Mouse (Mus musculus) lung, adult 10 weeks (tissue): ENCODE data around the gene Gm2000. TPM values are rescaled to one million over a fixed set of nuclear protein-coding genes. Genes with fewer than 3 reads are reported as not detected.

Experiments used
- polyA plus RNA-seq: library from polyadenylated mRNA; stranded (reverse); fragments of 350-450 nt; fragmentation: Illumina TruSeq; extraction: RNeasy Lipid Tissue Mini Kit (QIAGEN cat#74804); gene quantifications from one replicate; pipeline ENCODE4 v1.2.3, GENCODE M21; 2014; ENCODE audit warnings: low read depth, low replicate concordance; ENCODE audit not compliant: insufficient read depth

The Gm2000 gene
- polyA plus RNA-seq: 340 TPM

DNA sequence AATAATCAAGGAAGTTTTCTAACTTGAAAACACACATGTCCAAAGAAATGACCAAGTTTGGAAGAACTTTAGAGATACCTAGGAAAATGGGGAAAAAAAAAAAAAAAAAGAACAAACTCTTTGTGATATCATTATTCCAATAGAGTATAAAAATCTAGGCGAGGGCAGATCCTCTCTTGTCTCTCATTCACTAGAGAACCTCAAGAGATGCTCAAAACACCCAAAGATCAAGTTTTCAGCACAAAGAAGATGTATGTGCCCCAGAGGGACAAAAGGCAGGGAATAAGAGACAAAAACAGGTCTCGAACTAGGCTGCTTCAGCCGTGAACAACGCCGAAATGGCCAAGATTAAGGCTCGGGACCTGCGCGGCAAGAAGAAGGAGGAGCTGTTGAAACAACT, at the start of gene Gm2000:
Gm2000 (plus strand) TSS at position 301 of the 400 bp plus-strand sequence.

Other genes starting within 250 kb of the Gm2000 start
- not detected for gene Fam163a, start 161.0 kb upstream of the Gm2000 start, polyA plus RNA-seq
- 0.44 TPM for gene Tdrd5, start 62.4 kb upstream of the Gm2000 start, polyA plus RNA-seq
- gene Nphs2, start 55.3 kb upstream of the Gm2000 start, polyA plus RNA-seq: 0.14 TPM
- 0.66 TPM for gene Axdnd1, start 55.1 kb downstream of the Gm2000 start, polyA plus RNA-seq
- 27.9 TPM for gene Soat1, start 108.3 kb downstream of the Gm2000 start, polyA plus RNA-seq
- 0.73 TPM for gene Gm10031, start 158.0 kb downstream of the Gm2000 start, polyA plus RNA-seq
- 3.2 TPM for gene Abl2, start 192.7 kb downstream of the Gm2000 start, polyA plus RNA-seq